Mouse (Mus musculus): Measurements from ENCODE around the gene Slc22a7. TPM values are rescaled to one million over a fixed set of nuclear protein-coding genes. Genes with fewer than 3 reads are reported as not detected.

Slc22a7 gene
- polyA plus RNA-seq, 1 experiment, result 0.07 TPM

DNA sequence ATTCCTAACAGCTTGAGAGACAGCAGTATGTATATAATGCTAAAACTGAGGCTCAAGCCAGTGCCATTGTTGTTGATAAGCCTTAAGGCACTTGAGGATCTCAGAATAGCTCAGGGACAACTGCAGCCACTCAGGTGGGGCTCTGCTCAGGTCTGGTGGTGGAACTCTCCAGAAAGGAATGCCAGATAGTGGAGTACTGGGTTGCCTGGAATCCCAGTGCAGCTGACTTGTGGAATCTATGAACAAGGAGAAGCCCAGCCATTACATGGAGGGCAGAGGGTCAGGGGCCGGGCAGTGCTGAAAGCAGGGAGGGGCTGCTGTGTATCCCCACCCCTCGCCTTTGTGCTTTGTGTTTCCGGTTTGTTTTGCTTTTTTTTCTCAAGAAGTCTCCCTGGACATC lies 20.2 kb upstream of the Slc22a7 start:
- TF ChIP-seq POLR2A (IDR thresholded peaks at IDR 0.05; ENCODE audit: borderline replicate concordance, extremely low read depth, insufficient read depth, insufficient read length, poor library complexity, severe bottlenecking) (no peak), CTCF (IDR thresholded peaks at IDR 0.05; ENCODE audit: borderline replicate concordance, extremely low read depth, insufficient read depth, insufficient read length) (no peak)
- DNase-seq (ENCODE audit: low read depth), result no peak

DNA sequence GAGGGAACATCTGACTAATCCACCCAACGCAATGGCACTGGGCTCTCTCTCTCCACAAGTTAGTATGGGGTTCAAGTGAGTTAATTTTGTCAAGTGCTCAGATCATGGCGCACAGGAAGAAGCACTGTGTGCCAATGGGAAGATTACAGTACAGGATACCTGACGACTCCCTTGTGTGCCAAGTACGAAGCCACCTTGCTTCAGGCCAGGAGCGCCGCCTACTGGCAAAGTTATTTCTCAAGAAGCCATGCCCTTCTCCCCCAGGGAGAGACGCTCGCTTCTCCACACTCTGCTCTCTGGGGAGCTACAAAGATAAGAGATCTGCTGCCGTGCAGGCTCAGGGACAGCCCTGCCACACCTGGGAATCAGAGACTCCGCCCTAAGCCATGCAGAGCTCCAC lies 19.5 kb upstream of the Slc22a7 start:
- peak; percentile 56 for DNase-seq (ENCODE audit: low read depth)
- TF ChIP-seq POLR2A (IDR thresholded peaks at IDR 0.05; ENCODE audit: borderline replicate concordance, extremely low read depth, insufficient read depth, insufficient read length, poor library complexity, severe bottlenecking), result no peak
- peak; percentile 54; the same call in 1 of the 2 replicates for TF ChIP-seq CTCF (IDR thresholded peaks at IDR 0.05; ENCODE audit: borderline replicate concordance, extremely low read depth, insufficient read depth, insufficient read length)

DNA sequence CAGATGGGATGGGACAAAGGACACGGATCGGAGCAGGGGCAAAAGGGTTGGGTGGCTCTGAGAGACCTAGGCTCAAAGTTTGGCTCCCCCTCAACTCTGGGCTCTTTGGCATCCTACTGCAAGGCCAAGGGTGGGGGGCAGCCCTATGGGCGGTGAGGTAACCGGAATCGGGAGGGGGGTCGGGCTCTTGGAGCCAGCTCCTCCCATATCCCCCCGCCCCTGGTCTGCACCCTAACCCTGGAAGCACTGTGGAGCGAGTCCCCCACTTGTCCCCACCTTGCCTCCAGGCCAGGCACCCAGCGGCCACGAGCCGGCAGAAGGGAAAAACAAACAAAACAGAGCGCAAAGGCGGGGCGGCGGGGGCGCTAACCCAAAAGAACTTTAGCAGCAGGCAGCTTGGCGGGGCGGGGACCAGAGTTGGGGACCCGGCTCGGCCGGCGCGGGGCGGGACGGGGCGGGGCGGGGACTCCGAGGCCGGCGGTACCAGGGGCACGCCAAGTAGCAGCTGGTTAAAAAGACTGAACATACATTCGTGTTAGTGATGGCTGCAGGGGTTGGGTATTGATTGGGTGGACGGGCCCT lies 16.9 kb upstream of the Slc22a7 start:
- DNase-seq (ENCODE audit: low read depth), result peak; percentile 67
- TF ChIP-seq POLR2A (IDR thresholded peaks at IDR 0.05; ENCODE audit: borderline replicate concordance, extremely low read depth, insufficient read depth, insufficient read length, poor library complexity, severe bottlenecking) (no peak), CTCF (IDR thresholded peaks at IDR 0.05; ENCODE audit: borderline replicate concordance, extremely low read depth, insufficient read depth, insufficient read length) (no peak)

DNA sequence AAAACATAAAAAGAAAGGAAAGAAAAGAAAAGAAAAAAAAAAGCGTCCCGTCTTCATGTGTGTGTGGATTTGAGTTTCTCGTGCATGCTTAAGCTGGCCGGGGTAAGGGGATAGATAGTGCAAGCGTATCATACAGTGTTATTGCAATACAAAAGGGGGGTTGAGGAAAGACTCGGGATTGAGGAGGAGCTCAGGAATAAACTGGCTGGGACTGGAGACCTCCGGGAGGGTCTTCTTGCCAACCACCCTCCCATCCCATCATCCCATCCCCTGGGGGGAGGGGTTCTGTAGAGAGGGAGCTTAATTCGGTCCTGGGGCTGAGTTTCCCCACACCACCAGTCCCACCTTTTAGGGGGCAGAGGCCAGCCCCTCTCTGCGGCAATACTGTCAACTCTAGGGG lies 16.3 kb upstream of the Slc22a7 start:
- TF ChIP-seq CTCF (IDR thresholded peaks at IDR 0.05; ENCODE audit: borderline replicate concordance, extremely low read depth, insufficient read depth, insufficient read length) (no peak), POLR2A (IDR thresholded peaks at IDR 0.05; ENCODE audit: borderline replicate concordance, extremely low read depth, insufficient read depth, insufficient read length, poor library complexity, severe bottlenecking) (no peak)
- peak; percentile 62 for DNase-seq (ENCODE audit: low read depth)

DNA sequence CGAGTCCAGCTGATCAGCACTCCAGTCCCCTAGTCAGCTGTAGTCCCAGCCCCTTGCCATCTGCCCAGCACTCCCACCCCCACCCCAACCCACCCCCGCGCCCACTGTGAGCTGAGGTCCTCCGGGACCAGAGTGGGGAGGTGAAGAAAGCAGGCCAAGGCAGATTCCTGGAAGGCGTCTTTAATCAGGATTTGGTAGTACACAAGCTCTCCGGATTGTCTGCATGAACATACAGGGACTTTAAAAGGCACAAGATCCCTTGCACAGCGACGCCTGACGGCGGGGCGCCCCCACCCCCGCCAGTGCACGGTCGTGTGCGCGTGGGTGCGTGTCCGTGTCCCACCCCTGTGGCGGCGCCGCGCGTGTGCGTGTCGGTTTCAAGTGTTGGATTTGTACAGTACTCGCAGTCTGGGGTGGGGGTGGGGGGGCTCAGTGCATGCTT lies 15.7 kb upstream of the Slc22a7 start:
- TF ChIP-seq POLR2A (IDR thresholded peaks at IDR 0.05; ENCODE audit: borderline replicate concordance, extremely low read depth, insufficient read depth, insufficient read length, poor library complexity, severe bottlenecking), result no peak
- TF ChIP-seq CTCF (IDR thresholded peaks at IDR 0.05; ENCODE audit: borderline replicate concordance, extremely low read depth, insufficient read depth, insufficient read length), result peak; percentile 12; the same call in 1 of the 2 replicates
- peak; percentile 60 for DNase-seq (ENCODE audit: low read depth)

DNA sequence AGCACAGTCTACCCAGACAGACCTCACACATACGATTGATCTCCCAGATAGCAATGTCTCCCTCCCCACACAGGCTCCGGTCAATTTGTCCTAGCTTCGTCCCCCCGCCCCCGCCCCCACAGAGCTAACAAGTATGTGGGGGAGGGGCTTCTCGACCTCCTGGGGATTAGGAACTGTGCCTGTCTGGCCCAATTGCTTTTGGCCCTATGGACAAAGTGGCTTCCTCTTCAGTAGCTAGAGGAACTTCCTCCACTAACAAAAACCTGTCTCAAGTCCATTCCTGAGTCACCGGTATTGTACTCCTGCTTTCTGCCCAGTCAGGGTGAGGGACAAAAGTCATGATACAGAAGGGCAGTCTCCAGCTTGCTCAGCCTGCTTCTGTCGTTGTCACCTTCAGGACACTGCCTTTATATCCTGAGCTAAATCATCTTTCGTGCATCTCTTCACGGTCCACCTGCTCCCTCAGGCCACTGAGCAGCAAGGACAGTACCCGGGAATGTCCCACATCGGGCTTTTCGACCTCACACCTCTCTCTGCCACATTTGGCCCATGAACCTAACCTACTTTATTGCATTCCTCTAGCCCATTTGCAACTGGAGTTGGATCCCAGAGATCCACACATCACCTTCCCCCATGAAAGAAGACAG lies 15.2 kb upstream of the Slc22a7 start:
- DNase-seq (ENCODE audit: low read depth), result no peak
- no peak for TF ChIP-seq CTCF (IDR thresholded peaks at IDR 0.05; ENCODE audit: borderline replicate concordance, extremely low read depth, insufficient read depth, insufficient read length)
- TF ChIP-seq POLR2A (IDR thresholded peaks at IDR 0.05; ENCODE audit: borderline replicate concordance, extremely low read depth, insufficient read depth, insufficient read length, poor library complexity, severe bottlenecking), result no peak

DNA sequence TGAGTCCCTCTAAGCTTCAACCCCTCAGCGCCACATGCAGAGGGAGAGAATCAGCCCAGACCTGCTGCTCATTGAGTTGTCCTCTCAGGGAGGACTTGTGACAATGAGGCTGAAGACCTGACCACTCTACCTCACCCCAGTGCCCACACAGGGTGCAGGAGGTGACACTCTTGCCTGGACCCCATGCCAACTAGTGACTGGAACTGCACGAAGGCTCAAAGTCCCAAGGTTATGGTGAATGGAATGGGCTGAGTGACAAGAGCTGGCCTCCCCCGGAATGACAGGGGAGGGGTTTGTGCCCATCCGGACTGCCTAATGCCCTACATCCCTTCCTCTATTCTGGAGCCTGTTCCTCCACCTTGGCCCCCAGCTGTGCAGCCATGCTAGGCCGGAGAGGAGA lies 14.4 kb upstream of the Slc22a7 start:
- TF ChIP-seq POLR2A (IDR thresholded peaks at IDR 0.05; ENCODE audit: borderline replicate concordance, extremely low read depth, insufficient read depth, insufficient read length, poor library complexity, severe bottlenecking) (no peak), CTCF (IDR thresholded peaks at IDR 0.05; ENCODE audit: borderline replicate concordance, extremely low read depth, insufficient read depth, insufficient read length) (no peak)
- no peak for DNase-seq (ENCODE audit: low read depth)

DNA sequence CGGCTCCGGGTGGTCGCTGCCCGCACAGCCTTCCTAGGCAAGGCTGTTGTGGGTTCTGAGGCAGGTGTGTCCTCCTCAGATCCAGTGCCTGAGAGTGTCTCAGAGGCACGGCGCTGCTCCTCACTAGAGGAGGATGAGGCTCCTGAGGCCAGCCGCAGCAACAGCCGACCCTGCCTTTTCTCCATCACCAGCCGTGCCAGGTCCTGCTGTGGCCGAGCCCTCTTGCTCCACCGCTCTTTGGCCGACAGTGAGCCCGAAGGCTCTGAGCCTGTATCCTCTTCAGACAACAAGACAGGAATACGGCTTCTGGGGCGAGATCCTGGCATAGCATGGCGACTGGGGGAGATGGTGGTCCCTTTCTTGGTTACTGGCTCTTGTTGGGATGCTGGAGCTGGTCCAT lies 8.0 kb upstream of the Slc22a7 start:
- TF ChIP-seq POLR2A (IDR thresholded peaks at IDR 0.05; ENCODE audit: borderline replicate concordance, extremely low read depth, insufficient read depth, insufficient read length, poor library complexity, severe bottlenecking) (no peak), CTCF (IDR thresholded peaks at IDR 0.05; ENCODE audit: borderline replicate concordance, extremely low read depth, insufficient read depth, insufficient read length) (no peak)
- DNase-seq (ENCODE audit: low read depth), result no peak

DNA sequence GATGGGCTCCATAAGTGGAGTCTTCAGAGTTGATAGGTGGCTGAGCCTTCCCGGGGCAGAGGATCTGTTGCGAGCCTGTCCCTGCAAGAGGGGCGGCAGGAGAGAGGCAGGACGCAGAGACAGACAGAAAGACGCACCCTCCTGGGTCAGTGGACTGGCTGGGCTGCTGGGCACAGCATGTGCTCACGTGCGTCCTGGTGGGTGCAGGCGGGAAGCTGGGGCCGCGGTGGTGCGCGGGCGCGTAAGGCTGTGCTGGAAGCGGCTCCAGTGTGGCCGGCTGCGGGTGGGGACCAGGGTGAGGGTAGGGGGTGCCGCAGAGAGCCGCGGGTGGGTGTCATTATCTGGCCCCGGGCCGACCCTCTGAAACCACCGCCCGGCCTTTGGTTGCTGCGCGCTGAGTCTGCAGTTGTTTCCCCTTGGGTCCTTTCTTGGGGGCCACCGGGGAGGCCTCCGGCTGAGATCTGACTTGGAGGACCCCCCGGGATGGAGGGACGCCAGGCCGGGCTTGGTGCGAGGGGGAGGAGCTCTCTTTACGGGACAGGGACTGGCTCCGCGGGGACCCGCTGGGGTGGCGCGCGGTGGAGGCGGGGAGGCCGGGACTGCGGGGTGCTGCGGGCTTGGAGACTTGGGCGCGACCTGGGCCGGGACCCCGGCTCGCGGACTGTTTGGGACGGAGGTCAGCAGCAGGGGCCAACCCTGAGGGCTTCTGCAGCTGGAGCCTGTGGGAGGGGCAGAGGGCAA lies 6.8 kb upstream of the Slc22a7 start:
- no peak for DNase-seq (ENCODE audit: low read depth)

DNA sequence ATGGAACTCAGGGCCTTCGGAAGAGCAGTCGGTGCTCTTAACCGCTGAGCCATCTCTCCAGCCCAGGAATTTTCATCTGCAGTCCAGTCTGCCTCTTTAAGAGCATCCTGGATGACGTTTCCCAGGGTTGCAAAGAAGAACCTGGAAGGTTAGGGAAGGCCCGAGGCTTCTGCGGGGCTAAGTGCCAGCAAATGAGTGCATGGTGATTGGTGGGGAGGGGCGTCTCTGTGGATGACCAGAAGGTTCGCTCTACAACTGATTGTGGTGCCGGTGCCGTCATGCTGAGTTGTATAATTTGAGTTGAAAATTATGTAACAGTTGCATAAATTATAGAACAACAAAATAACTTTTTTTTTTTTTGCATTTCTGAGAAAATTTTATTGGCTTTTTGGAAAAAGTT lies 919 bp upstream of the Slc22a7 start:
- no peak for DNase-seq (ENCODE audit: low read depth)
- TF ChIP-seq POLR2A (IDR thresholded peaks at IDR 0.05; ENCODE audit: borderline replicate concordance, extremely low read depth, insufficient read depth, insufficient read length, poor library complexity, severe bottlenecking) (no peak), CTCF (IDR thresholded peaks at IDR 0.05; ENCODE audit: borderline replicate concordance, extremely low read depth, insufficient read depth, insufficient read length) (no peak)

More for the DNA sequence above, 6.8 kb upstream of the Slc22a7 start:
- TF ChIP-seq CTCF (IDR thresholded peaks at IDR 0.05; ENCODE audit: borderline replicate concordance, extremely low read depth, insufficient read depth, insufficient read length), result no peak
- TF ChIP-seq POLR2A (IDR thresholded peaks at IDR 0.05; ENCODE audit: borderline replicate concordance, extremely low read depth, insufficient read depth, insufficient read length, poor library complexity, severe bottlenecking), result no peak

DNA sequence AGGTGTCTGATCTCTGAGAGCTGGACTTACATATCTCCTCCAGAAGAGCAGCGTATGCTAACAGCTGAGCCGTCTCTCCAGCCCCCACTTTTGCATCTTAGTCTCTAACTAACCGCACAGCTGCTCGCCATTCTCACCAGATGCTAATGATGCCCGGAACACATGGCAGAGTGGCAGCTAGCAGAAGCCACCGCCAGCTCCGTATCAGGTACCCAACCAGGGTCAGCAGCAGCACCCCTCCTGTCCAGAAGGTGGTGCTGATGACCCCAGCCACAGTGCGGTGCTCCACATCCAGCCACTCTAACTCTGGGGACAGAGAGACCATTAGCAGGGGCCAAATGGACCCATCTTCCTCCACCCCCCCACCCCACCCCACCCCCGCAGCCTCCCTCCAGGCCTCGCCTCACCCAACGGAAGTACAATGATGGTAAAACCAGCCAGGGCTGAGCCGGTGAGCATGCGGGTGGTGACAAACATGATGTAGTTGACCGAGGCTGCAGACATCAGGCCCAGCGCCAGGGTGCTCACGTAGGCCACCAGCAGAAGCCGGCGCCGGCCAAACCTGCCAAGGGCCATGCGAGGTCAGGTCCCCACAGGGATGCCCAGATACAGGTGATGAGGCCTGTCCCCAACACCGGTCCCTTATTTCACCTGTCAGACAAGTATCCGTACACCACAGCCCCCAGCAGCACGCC lies 1.4 kb downstream of the Slc22a7 start:
- TF ChIP-seq POLR2A (IDR thresholded peaks at IDR 0.05; ENCODE audit: borderline replicate concordance, extremely low read depth, insufficient read depth, insufficient read length, poor library complexity, severe bottlenecking) (no peak), CTCF (IDR thresholded peaks at IDR 0.05; ENCODE audit: borderline replicate concordance, extremely low read depth, insufficient read depth, insufficient read length) (peak; percentile 70)
- peak; percentile 73 for DNase-seq (ENCODE audit: low read depth)
